Mouse (Mus musculus): ENCODE data around the gene Ppp3r1. TPM values are rescaled to one million over a fixed set of nuclear protein-coding genes. Genes with fewer than 3 reads are reported as not detected.
"Not testable (repeated sequence)": the region's sequence is repeated elsewhere in the genome, so short reads cannot be mapped to it uniquely, and the experiment has no call there.

Gene Ppp3r1
- polyA plus RNA-seq, 1 experiment from 2014 or later = 37.6 TPM

DNA sequence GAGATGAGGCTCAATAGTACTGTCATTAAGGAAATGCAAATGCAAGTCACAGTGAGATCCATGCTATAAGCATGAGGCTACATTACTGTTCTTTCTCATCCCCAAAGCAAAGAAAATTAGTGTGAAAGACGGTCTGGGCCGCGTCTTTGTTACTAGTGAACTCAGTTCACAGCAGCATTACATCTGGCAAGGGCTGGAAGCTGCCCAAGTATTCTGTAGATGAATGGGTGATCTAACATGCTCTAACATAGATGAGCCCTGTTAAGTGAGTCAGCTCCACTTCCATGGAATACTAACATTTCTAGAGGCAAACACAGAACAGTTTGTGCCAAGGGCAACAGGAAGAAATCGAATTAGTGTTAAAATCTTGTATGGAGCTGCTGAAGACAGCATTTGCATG is 41.9 kb downstream of the Ppp3r1 start:
- ATAC-seq (ENCODE audit: low read depth) = no peak
- Histone ChIP-seq H3K4me3 (replicated peaks) (no peak overlapping the region), H3K27me3 (no peaks in the 10 kb centered on the region), H3K36me3 (peaks cover 62% of the 10 kb centered on the region), H3K27ac (no peak overlapping the region), H3K9me3 (replicated peaks) (no peaks in the 10 kb centered on the region), H3K4me2 (no peak overlapping the region), H3K4me1 (replicated peaks) (no peaks in the 10 kb centered on the region), H3K9ac (no peak overlapping the region)
- WGBS (ENCODE audit: insufficient replicate concordance) = 85% methylated on average over 4 of the region's 4 CpGs
- no peak for DNase-seq

- ATAC-seq (ENCODE audit: low read depth) (no peak), DNase-seq (no peak)
- H3K9me3 ChIP-seq (replicated peaks) = no peaks in the 10 kb centered on the region
- no peak overlapping the region for H3K9ac ChIP-seq
- H3K4me2 ChIP-seq = no peak overlapping the region
- WGBS (ENCODE audit: insufficient replicate concordance) = 80% methylated on average over 6 of the region's 6 CpGs
- H3K27ac ChIP-seq = no peak overlapping the region
- H3K4me1 ChIP-seq (replicated peaks) = no peaks in the 10 kb centered on the region
- peaks cover 51% of the 10 kb centered on the region for H3K36me3 ChIP-seq
- no peak overlapping the region for H3K4me3 ChIP-seq (replicated peaks)
- no peaks in the 10 kb centered on the region for H3K27me3 ChIP-seq
Measured at GRCm38 (mm10) chr11:17202481-17202880, 43.4 kb downstream of the Ppp3r1 start.

GRCm38 (mm10) chr11:17211258-17212140 is 52.4 kb downstream of the Ppp3r1 start, which contains the start of gene Pno1:
TSS of gene Pno1 (minus strand) at chr11:17211568.
- ATAC-seq (ENCODE audit: low read depth) (peak; percentile 96), DNase-seq (peak; percentile 93)
- WGBS (ENCODE audit: insufficient replicate concordance) = under 1% methylated on average over 64 of the region's 65 CpGs
- no peaks in the 10 kb centered on the region for H3K9me3 ChIP-seq (replicated peaks)
- H3K4me2 ChIP-seq = peak within 1 kb of the TSS; percentile 87
- peak within 1 kb of the TSS; percentile 87 for H3K9ac ChIP-seq
- H3K27ac ChIP-seq = peak within 1 kb of the TSS; percentile 62
- peaks cover 32% of the 10 kb centered on the region for H3K4me1 ChIP-seq (replicated peaks)
- no peaks in the 10 kb centered on the region for H3K27me3 ChIP-seq
- peak within 1 kb of the TSS; percentile 93 for H3K4me3 ChIP-seq (replicated peaks)
- H3K36me3 ChIP-seq = peaks cover 24% of the 10 kb centered on the region

DNA sequence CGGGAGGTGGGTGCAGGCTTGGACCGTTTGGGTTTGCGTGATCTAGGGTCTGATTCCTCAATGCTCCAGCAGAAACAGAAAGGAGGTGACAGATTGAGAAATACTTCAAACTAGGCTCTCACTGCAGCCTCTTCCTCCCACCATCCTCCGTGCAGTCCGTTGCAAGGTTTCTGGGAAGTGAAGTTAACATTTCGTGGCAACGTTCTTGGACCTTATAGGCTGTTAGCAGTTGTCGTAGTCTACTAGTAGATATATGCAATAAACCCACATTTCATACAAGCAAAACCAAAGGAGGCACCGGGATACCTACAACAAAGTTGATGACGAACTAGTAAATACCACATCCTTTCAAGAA is 53.1 kb downstream of the Ppp3r1 start:
- H3K27me3 ChIP-seq = no peaks in the 10 kb centered on the region
- H3K9me3 ChIP-seq (replicated peaks) = no peaks in the 10 kb centered on the region
- ATAC-seq (ENCODE audit: low read depth) (no peak), DNase-seq (no peak)
- H3K4me1 ChIP-seq (replicated peaks) = peaks cover 32% of the 10 kb centered on the region
- H3K4me3 ChIP-seq (replicated peaks) = peak overlapping the region; percentile 93
- peak overlapping the region; percentile 87 for H3K4me2 ChIP-seq
- H3K9ac ChIP-seq = peak overlapping the region; percentile 87
- H3K36me3 ChIP-seq = peaks cover 23% of the 10 kb centered on the region
- H3K27ac ChIP-seq = peak overlapping the region; percentile 62
- under 1% methylated on average over 10 of the region's 10 CpGs for WGBS (ENCODE audit: insufficient replicate concordance)

GRCm38 (mm10) chr11:17212903-17213509 is 53.9 kb downstream of the Ppp3r1 start:
- Histone ChIP-seq H3K9ac (peak overlapping the region; percentile 87), H3K4me3 (replicated peaks) (peak overlapping the region; percentile 93), H3K27me3 (no peaks in the 10 kb centered on the region), H3K4me1 (replicated peaks) (peaks cover 32% of the 10 kb centered on the region), H3K9me3 (replicated peaks) (no peaks in the 10 kb centered on the region), H3K4me2 (peak overlapping the region; percentile 87), H3K27ac (peak overlapping the region; percentile 62), H3K36me3 (peaks cover 19% of the 10 kb centered on the region)
- ATAC-seq (ENCODE audit: low read depth) (peak; percentile 39; the same call in 1 of the 2 replicates), DNase-seq (peak; percentile 14)
- 20% methylated on average over 5 of the region's 5 CpGs for WGBS (ENCODE audit: insufficient replicate concordance)

DNA sequence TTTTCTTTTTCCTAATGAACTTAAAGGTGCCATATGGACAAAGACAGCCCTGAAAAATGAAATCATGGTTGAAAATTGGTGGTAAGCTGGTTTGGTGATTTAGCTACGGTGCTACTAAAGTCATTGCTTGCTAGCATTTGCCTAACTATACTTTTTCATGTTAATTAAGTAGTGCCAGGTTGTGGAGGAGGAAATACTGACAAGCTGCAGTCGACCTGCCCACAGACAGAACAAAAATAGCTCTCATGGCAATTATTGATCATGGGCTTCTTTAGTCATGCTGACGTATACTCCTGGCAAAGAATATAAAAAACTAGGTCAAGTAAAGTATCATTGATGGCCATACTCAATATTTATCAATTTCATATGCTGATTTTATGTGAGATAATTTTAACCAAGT is 56.4 kb downstream of the Ppp3r1 start:
- Histone ChIP-seq H3K36me3 (peaks cover 5% of the 10 kb centered on the region), H3K27me3 (no peaks in the 10 kb centered on the region), H3K9ac (no peak overlapping the region), H3K27ac (no peak overlapping the region), H3K4me2 (no peak overlapping the region), H3K9me3 (replicated peaks) (no peaks in the 10 kb centered on the region), H3K4me1 (replicated peaks) (peaks cover 27% of the 10 kb centered on the region), H3K4me3 (replicated peaks) (no peak overlapping the region)
- ATAC-seq (ENCODE audit: low read depth) = no peak
- DNase-seq = no peak
- WGBS (ENCODE audit: insufficient replicate concordance) = 68% methylated on average over 3 of the region's 3 CpGs

- ATAC-seq (ENCODE audit: low read depth) (no peak), DNase-seq (no peak)
- peaks cover 38% of the 10 kb centered on the region for H3K36me3 ChIP-seq
- no peaks in the 10 kb centered on the region for H3K9me3 ChIP-seq (replicated peaks)
- H3K27me3 ChIP-seq = no peaks in the 10 kb centered on the region
- H3K4me3 ChIP-seq (replicated peaks) = no peak overlapping the region
- no peak overlapping the region for H3K27ac ChIP-seq
- no peak overlapping the region for H3K9ac ChIP-seq
- H3K4me2 ChIP-seq = no peak overlapping the region
- 87% methylated on average over 8 of the region's 8 CpGs for WGBS (ENCODE audit: insufficient replicate concordance)
- H3K4me1 ChIP-seq (replicated peaks) = no peaks in the 10 kb centered on the region
Measured at GRCm38 (mm10) chr11:17221126-17221525, 62.1 kb downstream of the Ppp3r1 start.

DNA sequence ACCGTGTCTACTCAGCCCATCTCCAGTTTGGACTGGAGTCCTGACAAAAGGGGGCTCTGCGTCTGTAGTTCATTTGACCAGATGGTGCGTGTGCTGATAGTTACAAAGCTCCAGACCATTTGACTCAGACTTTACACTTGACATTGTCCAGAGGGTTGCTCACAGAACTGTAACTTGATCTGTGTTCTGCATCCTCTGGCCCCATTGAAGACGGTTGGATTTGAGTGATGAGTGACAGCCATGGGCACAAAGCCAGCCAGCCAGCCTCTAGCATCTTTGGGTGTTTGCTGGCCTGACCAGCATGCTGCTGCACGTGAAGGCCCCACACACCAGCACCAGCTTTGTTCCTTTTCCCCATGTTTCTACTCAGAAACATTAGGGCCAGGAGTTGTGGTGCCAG is 73.7 kb downstream of the Ppp3r1 start:
- H3K36me3 ChIP-seq = peaks cover 57% of the 10 kb centered on the region
- H3K9me3 ChIP-seq (replicated peaks) = no peaks in the 10 kb centered on the region
- 72% methylated on average over 5 of the region's 5 CpGs for WGBS (ENCODE audit: insufficient replicate concordance)
- H3K4me2 ChIP-seq = no peak overlapping the region
- H3K9ac ChIP-seq = no peak overlapping the region
- H3K27me3 ChIP-seq = no peaks in the 10 kb centered on the region
- H3K27ac ChIP-seq = no peak overlapping the region
- H3K4me1 ChIP-seq (replicated peaks) = peaks cover 15% of the 10 kb centered on the region
- DNase-seq (no peak), ATAC-seq (ENCODE audit: low read depth) (no peak)
- H3K4me3 ChIP-seq (replicated peaks) = no peak overlapping the region

DNA sequence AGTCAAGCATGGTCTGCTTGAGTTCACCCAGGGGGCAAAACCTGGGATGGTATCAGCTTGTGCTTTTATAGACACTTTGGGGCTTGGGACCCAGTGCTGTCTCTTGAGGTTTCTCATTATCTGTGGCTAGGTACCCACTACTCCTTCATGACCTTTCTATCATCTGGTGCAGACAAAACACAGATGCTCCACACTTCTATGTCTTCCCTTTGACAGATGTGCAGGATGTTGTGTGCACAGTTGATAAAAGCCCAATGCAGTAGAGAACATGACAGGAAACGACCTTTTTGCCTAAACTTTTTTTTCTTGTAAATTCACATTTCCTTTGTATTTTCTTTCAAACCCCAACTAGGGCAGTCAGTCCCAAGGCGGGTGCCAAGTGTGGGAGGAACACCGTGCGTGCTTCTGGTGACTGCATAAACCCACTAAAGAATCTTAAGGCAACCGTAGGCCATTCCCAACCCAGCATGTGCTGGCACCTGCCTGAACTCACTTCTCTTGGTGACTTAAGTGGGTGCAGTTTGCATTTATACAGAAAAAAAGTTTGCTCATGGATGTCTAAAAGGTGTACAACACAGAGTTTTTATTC is 77.5 kb downstream of the Ppp3r1 start:
- WGBS (ENCODE audit: insufficient replicate concordance) = 16% methylated on average over 5 of the region's 5 CpGs
- Histone ChIP-seq H3K9ac (no peak overlapping the region), H3K4me1 (replicated peaks) (peaks cover 21% of the 10 kb centered on the region), H3K27me3 (no peaks in the 10 kb centered on the region), H3K27ac (no peak overlapping the region), H3K9me3 (replicated peaks) (no peaks in the 10 kb centered on the region), H3K36me3 (peaks cover 28% of the 10 kb centered on the region), H3K4me2 (no peak overlapping the region), H3K4me3 (replicated peaks) (no peak overlapping the region)
- no peak for DNase-seq
- ATAC-seq (ENCODE audit: low read depth) = peak; percentile 83

- not testable (repeated sequence) for H3K9ac ChIP-seq; H3K27me3 ChIP-seq; DNase-seq; H3K4me3 ChIP-seq (replicated peaks); ATAC-seq (ENCODE audit: low read depth); H3K27ac ChIP-seq; H3K4me2 ChIP-seq; H3K9me3 ChIP-seq (replicated peaks)
- Histone ChIP-seq H3K4me1 (replicated peaks) (peaks cover 21% of the 10 kb centered on the region), H3K36me3 (peaks cover 12% of the 10 kb centered on the region; the same call in 1 of the 2 replicates)
- 68% methylated on average over 5 of the region's 5 CpGs for WGBS (ENCODE audit: insufficient replicate concordance)
Measured at GRCm38 (mm10) chr11:17238598-17238997, 79.5 kb downstream of the Ppp3r1 start.

DNA sequence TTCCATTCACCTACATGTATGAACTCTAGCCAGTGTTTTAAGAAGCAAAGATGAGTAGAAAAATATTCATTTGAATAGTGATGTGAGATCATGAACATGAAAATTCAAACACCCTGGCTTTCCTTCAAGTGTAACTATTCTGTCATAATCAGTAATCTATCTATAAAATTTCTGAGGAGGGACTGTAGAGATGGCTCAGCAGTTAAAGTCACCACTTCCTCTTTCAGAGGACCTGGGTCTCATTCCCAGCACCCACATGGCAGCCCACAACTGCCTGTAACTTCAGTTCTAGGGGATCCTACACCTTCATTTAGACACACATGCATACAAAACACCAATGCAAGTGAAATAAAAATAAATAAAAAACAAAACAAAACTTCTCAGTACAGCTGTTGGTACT is 89.7 kb downstream of the Ppp3r1 start:
- no peak for DNase-seq
- no peak for ATAC-seq (ENCODE audit: low read depth)
- Histone ChIP-seq H3K9me3 (replicated peaks) (no peaks in the 10 kb centered on the region), H3K4me2 (no peak overlapping the region), H3K36me3 (no peaks in the 10 kb centered on the region), H3K27me3 (no peaks in the 10 kb centered on the region), H3K4me1 (replicated peaks) (no peaks in the 10 kb centered on the region), H3K27ac (no peak overlapping the region), H3K9ac (no peak overlapping the region), H3K4me3 (replicated peaks) (no peak overlapping the region)

Measured in liver, embryonic 13.5 days (tissue).